Mouse (Mus musculus): ENCODE measurements at regions not wholly inside any gene's neighbourhood (a gene's known extent, or its start where the extent isn't known, plus 50 kb on each side); places are given as distances from the start of the nearest gene placed in this dataset.

- DNase-seq (ENCODE audit: low spot score in 2 of 2): peak; percentile 84 to 95
These were observed 56.1 kb upstream of the Ces5a start for GRCm38 (mm10) chr8:93591608-93592301.

GRCm38 (mm10) chr8:93592302-93592651, 56.6 kb upstream of the Ces5a start:
- no peak for DNase-seq (ENCODE audit: low spot score in 2 of 2)

- DNase-seq (ENCODE audit: low spot score in 2 of 2): peak in 1 of 2 experiments; percentile 58
These were observed 63.0 kb upstream of the Ces5a start for GRCm38 (mm10) chr8:93598613-93599121.

- DNase-seq (ENCODE audit: low spot score in 2 of 2): peak in 1 of 2 experiments; percentile 23
These were observed 63.7 kb upstream of the Ces5a start for GRCm38 (mm10) chr8:93599306-93599705.

- DNase-seq (ENCODE audit: low spot score in 2 of 2): no peak
These were observed 64.1 kb upstream of the Ces5a start for GRCm38 (mm10) chr8:93599776-93600175.

- no peak for DNase-seq (ENCODE audit: low spot score in 2 of 2)
These were observed 91.3 kb upstream of the Ces5a start for GRCm38 (mm10) chr8:93626807-93627526.

GRCm38 (mm10) chr8:93627626-93628025, 92.0 kb upstream of the Ces5a start:
- DNase-seq (ENCODE audit: low spot score in 2 of 2): no peak

- DNase-seq (ENCODE audit: low spot score in 2 of 2): peak; percentile 44 to 52
These were observed 97.3 kb upstream of the Ces5a start for GRCm38 (mm10) chr8:93632896-93633295.

- no peak for DNase-seq (ENCODE audit: low spot score in 2 of 2)
These were observed 107.1 kb upstream of the Ces5a start for GRCm38 (mm10) chr8:93642770-93643169.

GRCm38 (mm10) chr8:93643471-93644215, 108.0 kb upstream of the Ces5a start:
- peak in 1 of 2 experiments; percentile 40 for DNase-seq (ENCODE audit: low spot score in 2 of 2)

GRCm38 (mm10) chr8:93653421-93653820, 117.8 kb upstream of the Ces5a start:
- no peak for DNase-seq (ENCODE audit: low spot score in 2 of 2)

GRCm38 (mm10) chr8:93653913-93654705, 118.5 kb upstream of the Ces5a start:
- DNase-seq (ENCODE audit: low spot score in 2 of 2): no peak

- DNase-seq (ENCODE audit: low spot score in 2 of 2): no peak
These were observed 120.1 kb upstream of the Ces5a start for GRCm38 (mm10) chr8:93655752-93656151.

GRCm38 (mm10) chr8:93661739-93662138, 126.1 kb upstream of the Ces5a start:
- DNase-seq (ENCODE audit: low spot score in 2 of 2): peak; percentile 76 to 89

- no peak for DNase-seq (ENCODE audit: low spot score in 2 of 2)
These were observed 126.6 kb upstream of the Ces5a start for GRCm38 (mm10) chr8:93662219-93662618.

- DNase-seq (ENCODE audit: low spot score in 2 of 2): no peak
These were observed 128.2 kb upstream of the Ces5a start for GRCm38 (mm10) chr8:93663851-93664250.

GRCm38 (mm10) chr8:93668306-93668705, 132.7 kb upstream of the Ces5a start:
- peak in 1 of 2 experiments; percentile 42 for DNase-seq (ENCODE audit: low spot score in 2 of 2)

GRCm38 (mm10) chr8:93674721-93675120, 135.0 kb upstream of the Gnao1 start:
- DNase-seq (ENCODE audit: low spot score in 2 of 2): peak in 1 of 2 experiments; percentile 21

- no peak for DNase-seq (ENCODE audit: low spot score in 2 of 2)
These were observed 125.9 kb upstream of the Gnao1 start for GRCm38 (mm10) chr8:93683773-93684391.

GRCm38 (mm10) chr8:93684392-93684791, 125.4 kb upstream of the Gnao1 start:
- no peak for DNase-seq (ENCODE audit: low spot score in 2 of 2)

GRCm38 (mm10) chr8:93688845-93689244, 120.9 kb upstream of the Gnao1 start:
- DNase-seq (ENCODE audit: low spot score in 2 of 2): no peak

All from layer of hippocampus, adult 18-20 months (tissue).